Mouse (Mus musculus) gastrocnemius, postnatal 4 days (tissue): ENCODE data around the gene Cacna1c. TPM values are rescaled to one million over a fixed set of nuclear protein-coding genes. Genes with fewer than 3 reads are reported as not detected.

Experiments used
- DNase-seq, 2 experiments: peaks; one replicate each; pipeline ENCODE4 v3.0.0; 2021 to 2022; ENCODE audit warnings: low spot score in 2 of 2, mixed read lengths in 2 of 2
- total RNA-seq, 2 experiments: library from RNA; stranded (reverse); gene quantifications; 2 replicates each; pipeline ENCODE4 v1.2.3; 2021

Gene Cacna1c
- total RNA-seq, 2 experiments from 2014 or later, result 7.5 to 9.9 TPM

DNA sequence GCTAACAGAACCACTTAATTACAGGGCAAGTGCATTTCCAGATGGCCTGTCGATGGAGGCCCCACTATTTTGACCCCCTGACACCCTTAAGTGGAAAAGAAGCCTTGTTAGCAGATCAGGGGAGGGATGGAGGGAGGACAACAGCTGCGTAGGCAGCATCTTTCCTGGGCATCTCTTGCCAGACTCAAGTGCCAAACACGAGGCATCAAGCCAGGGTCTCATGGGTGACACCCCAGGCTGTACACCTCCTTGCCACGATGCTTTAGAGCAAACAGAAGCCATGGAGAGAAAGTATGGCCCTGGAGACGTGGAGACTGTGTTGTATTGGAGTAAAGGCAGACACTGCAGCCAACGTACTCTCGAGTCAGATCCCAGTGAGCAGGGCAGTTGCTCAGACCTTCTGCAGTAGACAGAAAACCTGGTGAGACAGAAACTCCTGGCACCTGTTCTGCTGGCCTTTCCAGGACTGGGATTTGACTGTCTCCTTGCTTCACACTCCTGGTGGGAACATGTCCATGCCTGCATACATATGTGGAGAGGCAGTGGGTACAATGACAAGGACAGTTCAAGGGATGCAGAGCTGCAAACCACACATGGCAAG is 325.9 kb downstream of the Cacna1c start:
- DNase-seq, result no peak

- no peak for DNase-seq
Observed at GRCm38 (mm10) chr6:118867384-118867783, 328.8 kb downstream of the Cacna1c start.

- no peak for DNase-seq
Observed at GRCm38 (mm10) chr6:118866889-118867288, 329.3 kb downstream of the Cacna1c start.

DNA sequence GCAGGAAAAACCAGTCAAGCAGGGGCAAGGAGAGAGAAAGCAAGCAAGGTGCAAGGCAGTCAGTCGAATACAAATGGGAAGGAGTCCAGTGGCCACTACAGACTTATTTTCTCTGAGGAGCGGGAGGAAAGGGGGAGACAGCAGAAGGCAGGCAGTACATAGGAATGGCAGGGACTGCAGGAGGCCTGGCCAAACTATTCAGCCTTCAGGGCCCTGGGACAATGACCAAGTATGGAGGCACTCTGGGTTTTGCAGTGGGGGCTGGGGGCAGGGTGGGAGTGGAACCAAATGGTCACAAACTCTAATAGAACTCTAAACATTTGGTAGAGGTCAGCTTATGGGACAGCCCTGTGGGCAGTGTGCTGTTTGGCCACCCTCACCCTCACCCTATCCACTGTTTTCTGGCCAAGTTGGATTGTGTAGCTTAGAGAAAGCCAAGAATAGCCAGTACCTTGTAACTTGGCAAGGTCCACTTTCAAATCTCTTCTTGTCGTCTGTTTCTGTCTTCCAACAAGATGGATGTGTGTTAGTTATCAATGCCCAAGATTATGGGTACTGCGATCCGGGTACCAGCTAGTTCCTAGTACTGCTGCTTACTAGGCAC is 330.3 kb downstream of the Cacna1c start:
- DNase-seq, result no peak

GRCm38 (mm10) chr6:118864696-118865620 is 331.3 kb downstream of the Cacna1c start:
- DNase-seq, result no peak

DNA sequence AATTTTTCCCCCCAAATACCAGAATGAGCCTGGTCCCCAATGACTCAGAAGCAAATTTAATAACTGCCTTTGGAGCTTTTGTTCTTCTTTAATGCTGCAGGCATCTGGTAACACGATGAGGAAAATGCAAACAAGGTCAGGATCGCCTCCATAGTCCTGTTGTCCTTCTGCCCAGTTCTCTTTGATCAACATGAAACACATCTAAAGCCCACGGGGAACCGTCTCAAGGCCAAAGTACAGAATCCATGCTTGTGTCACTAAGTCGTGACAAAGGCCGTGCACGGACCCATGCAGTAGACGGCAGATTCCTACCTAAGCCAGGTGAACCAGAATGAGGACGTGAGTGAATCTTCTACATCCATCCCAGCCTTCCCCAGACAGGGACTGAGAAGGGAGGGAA is 333.5 kb downstream of the Cacna1c start:
- no peak for DNase-seq

- no peak for DNase-seq
Observed at GRCm38 (mm10) chr6:118862091-118862490, 334.1 kb downstream of the Cacna1c start.

DNA sequence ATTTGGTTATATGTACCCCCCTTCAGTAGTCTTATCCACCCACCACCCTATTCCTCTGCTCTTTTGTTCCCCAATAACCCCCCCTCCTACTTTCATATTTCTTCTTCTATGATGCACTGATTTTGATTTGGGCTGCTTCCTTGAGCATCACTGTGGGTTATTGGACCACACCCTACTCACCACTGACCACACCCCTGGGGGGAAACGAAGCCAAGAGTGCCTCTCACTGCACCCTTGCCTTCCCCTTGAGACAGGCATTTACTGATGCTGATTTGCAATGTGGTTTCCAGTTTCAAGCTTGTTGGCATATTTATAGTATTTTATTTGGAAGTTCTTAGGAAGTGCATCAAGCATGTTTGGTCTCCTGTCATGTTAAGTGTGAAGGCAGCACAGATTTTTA is 337.8 kb downstream of the Cacna1c start:
- no peak for DNase-seq

DNA sequence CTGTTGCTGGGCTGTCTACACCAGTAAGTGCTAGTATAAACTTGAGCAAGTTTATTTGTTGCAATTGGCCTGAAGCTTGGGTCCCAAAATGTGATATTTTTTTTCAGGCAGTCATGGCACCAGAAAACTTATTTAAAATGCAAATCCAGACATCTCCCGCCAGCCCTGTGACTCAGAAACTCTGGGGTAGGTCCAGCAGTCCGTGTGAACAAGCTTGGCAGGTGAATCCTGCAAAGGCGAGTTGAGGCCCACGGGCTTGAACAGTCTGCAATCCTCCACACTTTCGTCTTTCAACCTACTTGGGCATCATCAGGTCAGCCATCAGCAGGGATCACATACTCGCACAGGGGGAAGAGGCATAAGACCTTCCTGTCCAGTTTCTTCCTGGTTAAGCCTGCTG is 344.1 kb downstream of the Cacna1c start:
- no peak for DNase-seq

- no peak for DNase-seq
Observed at GRCm38 (mm10) chr6:118851086-118851485, 345.1 kb downstream of the Cacna1c start.

GRCm38 (mm10) chr6:118848640-118849039 is 347.6 kb downstream of the Cacna1c start:
- DNase-seq, result no peak

DNA sequence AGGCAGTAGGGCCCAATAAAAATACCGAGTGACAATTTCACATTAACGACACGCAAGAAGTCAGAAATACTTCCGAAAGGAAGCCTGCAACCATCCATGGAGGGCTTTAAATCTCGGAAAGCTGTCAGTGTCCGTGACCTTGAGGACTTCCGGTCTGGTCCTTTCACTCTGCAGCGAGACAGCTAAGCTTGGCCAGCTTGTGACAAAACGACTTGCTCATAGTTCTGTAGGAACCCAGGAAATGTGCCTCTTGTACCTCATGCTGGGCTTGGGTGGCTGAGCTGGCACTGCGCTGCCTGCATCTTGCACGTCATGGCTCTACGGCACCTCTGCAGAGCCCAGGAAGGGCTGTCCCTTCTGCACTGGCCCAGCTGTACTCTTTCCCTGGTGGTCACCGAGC is 348.5 kb downstream of the Cacna1c start:
- DNase-seq, result no peak

- DNase-seq, result no peak
Observed at GRCm38 (mm10) chr6:118845829-118846228, 350.4 kb downstream of the Cacna1c start.

- DNase-seq, result no peak
Observed at GRCm38 (mm10) chr6:118845180-118845579, 351.0 kb downstream of the Cacna1c start.

- DNase-seq, result no peak
Observed at GRCm38 (mm10) chr6:118843566-118843965, 352.7 kb downstream of the Cacna1c start.

DNA sequence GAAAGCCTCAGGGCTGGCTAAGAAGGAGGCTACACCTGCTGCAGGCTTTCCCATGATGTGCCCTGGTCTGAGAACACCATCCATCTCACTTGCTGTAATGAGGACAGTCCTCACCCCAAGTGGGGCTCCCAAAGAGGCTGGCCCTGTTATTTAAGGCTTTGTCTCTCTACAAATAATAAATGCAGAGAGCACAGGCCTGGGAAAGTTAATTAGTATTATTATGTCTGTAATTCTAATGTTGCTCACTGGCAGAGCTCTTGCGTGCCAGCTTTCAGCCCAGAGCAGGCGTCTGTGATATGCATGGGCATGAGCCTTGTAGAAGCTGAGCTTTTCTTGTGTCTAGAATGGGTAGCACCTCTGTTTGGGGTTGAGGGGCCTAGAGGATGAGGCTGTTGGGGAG is 354.3 kb downstream of the Cacna1c start:
- no peak for DNase-seq

DNA sequence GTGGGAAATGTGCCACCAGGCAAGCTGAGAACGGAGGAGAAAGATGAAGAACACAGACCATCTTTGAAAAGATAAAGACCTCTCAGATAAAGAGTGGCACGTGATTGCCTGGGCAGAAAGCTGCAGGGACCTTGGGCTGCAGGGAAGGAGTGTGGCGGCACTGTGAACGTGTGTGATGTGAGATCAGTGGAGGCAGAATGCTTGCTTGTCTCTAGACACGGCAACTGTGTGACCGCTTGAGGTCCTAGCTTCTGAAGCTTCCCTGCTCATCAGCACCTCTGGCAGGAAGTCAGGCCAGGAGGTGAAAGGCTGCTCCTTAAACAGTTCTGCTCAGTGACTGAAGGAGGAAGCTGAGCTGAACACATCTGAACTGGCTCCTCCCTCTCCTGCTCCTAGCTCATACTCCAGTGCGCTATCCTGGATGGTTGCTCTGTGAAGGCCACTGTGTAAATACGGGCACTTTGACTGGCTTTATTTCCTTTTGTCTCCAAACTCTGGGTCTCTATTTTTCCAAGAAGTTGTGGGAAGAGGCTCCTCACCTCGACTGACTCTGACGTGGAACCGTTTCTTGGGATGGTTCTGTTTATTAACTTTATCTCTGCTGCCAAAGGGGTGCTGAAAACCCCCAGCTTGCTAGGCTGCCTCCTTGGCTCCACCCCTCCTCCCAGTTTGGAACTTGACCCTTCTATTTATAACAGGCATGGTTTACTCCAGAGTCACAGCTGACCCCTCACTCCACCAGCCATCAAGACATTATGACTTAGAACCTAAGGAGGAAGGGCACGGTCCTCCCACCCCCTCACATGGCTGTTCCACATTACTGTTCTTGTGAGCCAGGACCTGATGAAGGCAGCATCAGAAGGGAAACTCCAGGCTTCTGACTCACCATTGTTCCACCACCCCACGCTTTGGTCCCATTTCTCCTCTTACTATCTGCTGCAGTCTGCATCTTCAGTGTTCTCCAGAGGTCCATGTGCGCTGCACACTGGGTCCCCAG is 357.0 kb downstream of the Cacna1c start:
- DNase-seq, result no peak

GRCm38 (mm10) chr6:118836693-118837092 is 359.5 kb downstream of the Cacna1c start:
- DNase-seq, result no peak

DNA sequence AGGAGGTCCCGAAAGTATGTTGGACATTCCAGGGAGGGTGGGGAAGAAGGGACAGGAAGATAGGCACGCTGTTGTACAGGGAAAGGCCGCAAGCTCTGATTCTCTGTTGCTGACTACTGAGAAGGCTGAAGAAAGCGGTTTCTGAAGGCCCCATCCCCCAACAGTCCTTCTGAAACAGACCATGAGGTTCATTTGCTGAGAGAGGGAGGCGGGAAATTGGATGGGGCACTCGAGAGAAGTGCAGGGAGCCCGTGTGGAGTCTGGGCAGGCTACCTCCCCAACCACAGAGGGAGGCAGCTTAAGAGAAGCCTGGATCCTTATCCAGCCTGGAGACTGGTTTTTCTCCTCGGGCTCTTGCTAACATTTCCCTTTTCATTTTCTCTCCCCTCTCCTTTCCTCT is 362.2 kb downstream of the Cacna1c start:
- DNase-seq, result no peak

GRCm38 (mm10) chr6:118833049-118833448 is 363.2 kb downstream of the Cacna1c start:
- no peak for DNase-seq

DNA sequence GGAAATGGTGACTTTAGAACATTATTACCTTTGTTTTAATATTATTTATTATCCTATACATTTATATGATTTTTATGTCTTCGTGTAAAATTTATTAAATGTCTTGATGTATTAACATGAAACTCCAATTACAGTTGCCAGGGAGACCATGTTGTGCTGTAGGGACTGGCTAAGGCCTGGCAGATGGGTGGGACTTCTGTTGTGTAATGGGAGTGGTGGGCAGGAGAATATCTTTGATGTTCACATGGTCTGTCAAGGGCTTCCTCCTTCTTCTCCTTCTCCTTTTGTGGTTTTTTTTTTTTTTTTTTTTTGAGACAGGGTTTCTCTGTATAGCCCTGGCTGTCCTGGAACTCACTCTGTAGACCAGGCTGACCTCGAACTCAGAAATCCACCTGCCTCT is 363.6 kb downstream of the Cacna1c start:
- no peak for DNase-seq
